Mouse (Mus musculus): ENCODE measurements around the gene Ndufab1.
A peak's percentile ranks its signal among the peaks of the same experiment; 100 is the strongest.
"Not testable (repeated sequence)": the region's sequence is repeated elsewhere in the genome, so short reads cannot be mapped to it uniquely, and the experiment has no call there.

The Ndufab1 gene

GRCm38 (mm10) chr7:122101747-122102244, at the start of gene Ndufab1:
Gene Ndufab1 (minus strand): TSS chr7:122101886.
- DNase-seq: peak; percentile 89

GRCm38 (mm10) chr7:122140991-122141390, 39.3 kb upstream of the Ndufab1 start:
- DNase-seq: no peak

GRCm38 (mm10) chr7:122138190-122138589, 36.5 kb upstream of the Ndufab1 start:
- no peak for DNase-seq

GRCm38 (mm10) chr7:122137071-122137470, 35.4 kb upstream of the Ndufab1 start:
- no peak for DNase-seq

GRCm38 (mm10) chr7:122135070-122135469, 33.4 kb upstream of the Ndufab1 start:
- DNase-seq: no peak

GRCm38 (mm10) chr7:122133338-122133625, 31.6 kb upstream of the Ndufab1 start:
- no peak for DNase-seq

GRCm38 (mm10) chr7:122132497-122133337, 31.0 kb upstream of the Ndufab1 start, which contains the start of the genes Palb2 and Dctn5:
Gene Palb2 (minus strand): TSS chr7:122132985.
Gene Dctn5 (plus strand): TSS chr7:122133041.
- peak; percentile 97 for DNase-seq

GRCm38 (mm10) chr7:122131834-122132233, 30.1 kb upstream of the Ndufab1 start:
- DNase-seq: no peak

GRCm38 (mm10) chr7:122126946-122127345, 25.3 kb upstream of the Ndufab1 start:
- no peak for DNase-seq

GRCm38 (mm10) chr7:122125636-122126035, 23.9 kb upstream of the Ndufab1 start:
- DNase-seq: no peak

GRCm38 (mm10) chr7:122123518-122123917, 21.8 kb upstream of the Ndufab1 start:
- DNase-seq: no peak

GRCm38 (mm10) chr7:122108206-122108605, 6.5 kb upstream of the Ndufab1 start:
- no peak for DNase-seq

- not testable (repeated sequence) for DNase-seq
These were observed 506 bp downstream of the Ndufab1 start for GRCm38 (mm10) chr7:122101014-122101746.

- peak; percentile 36 for DNase-seq
These were observed 2.5 kb downstream of the Ndufab1 start for GRCm38 (mm10) chr7:122099222-122099621.

- no peak for DNase-seq
These were observed 3.7 kb downstream of the Ndufab1 start for GRCm38 (mm10) chr7:122098009-122098408.

- no peak for DNase-seq
These were observed 6.9 kb downstream of the Ndufab1 start for GRCm38 (mm10) chr7:122094564-122095330.

- DNase-seq: no peak
These were observed 14.3 kb downstream of the Ndufab1 start for GRCm38 (mm10) chr7:122087195-122087982.

GRCm38 (mm10) chr7:122081071-122081470, 20.6 kb downstream of the Ndufab1 start:
- DNase-seq: no peak

GRCm38 (mm10) chr7:122079798-122080554, 21.7 kb downstream of the Ndufab1 start:
- DNase-seq: no peak

- DNase-seq: no peak
These were observed 27.3 kb downstream of the Ndufab1 start for GRCm38 (mm10) chr7:122074374-122074773.

Data from cerebellum, adult 9-11 months (tissue).